Mouse (Mus musculus) hindbrain, embryonic 16.5 days (tissue): ENCODE results near the gene Tmc6. TPM values are rescaled to one million over a fixed set of nuclear protein-coding genes. Genes with fewer than 3 reads are reported as not detected.

ENCODE experiments used
- ATAC-seq: fragments of 200-750 bp; cut with Nextera tagmentation; 2 replicates; pipeline ENCODE4 v1.8.0; 2017; ENCODE audit warnings: moderate TSS enrichment, moderate library complexity
- H3K27ac ChIP-seq: fragments of 300-500 bp; sonication (generic); 2 replicates; pipeline ENCODE4 v1.5.1; 2014; ENCODE audit warnings: low read depth, mild to moderate bottlenecking, control low read depth, low read length, moderate library complexity
- H3K27me3 ChIP-seq: fragments of 300-500 bp; sonication (generic); replicated peaks from 2 replicates; pipeline ENCODE4 v1.6.1; 2014; ENCODE audit warnings: low read length; ENCODE audit not compliant: control insufficient read depth, insufficient read depth
- H3K36me3 ChIP-seq: fragments of 300-500 bp; sonication (generic); 2 replicates; pipeline ENCODE4 v1.6.1; 2014; ENCODE audit warnings: mild to moderate bottlenecking, low read length, moderate library complexity, mixed read lengths; ENCODE audit not compliant: control insufficient read depth, insufficient read depth
- H3K4me1 ChIP-seq: fragments of 300-500 bp; sonication (generic); 2 replicates; pipeline ENCODE4 v1.6.1; 2014; ENCODE audit warnings: low read depth, low read length; ENCODE audit not compliant: control insufficient read depth, insufficient read depth
- H3K4me2 ChIP-seq: fragments of 300-500 bp; sonication (generic); 2 replicates; pipeline ENCODE4 v1.6.1; 2014; ENCODE audit warnings: mild to moderate bottlenecking, low read length, control low read depth, moderate library complexity
- H3K4me3 ChIP-seq: fragments of 300-500 bp; sonication (generic); 2 replicates; pipeline ENCODE4 v1.5.1; 2014; ENCODE audit warnings: mild to moderate bottlenecking, low read length, control low read depth, moderate library complexity
- H3K9ac ChIP-seq: fragments of 300-500 bp; sonication (generic); 2 replicates; pipeline ENCODE4 v1.6.1; 2014; ENCODE audit warnings: low read depth, mild to moderate bottlenecking, control low read depth, low read length, moderate library complexity
- H3K9me3 ChIP-seq: fragments of 300-500 bp; sonication (generic); 2 replicates; pipeline ENCODE4 v1.6.1; 2014; ENCODE audit warnings: mild to moderate bottlenecking, low read length, moderate library complexity; ENCODE audit not compliant: control insufficient read depth
- whole genome bisulfite sequencing: fragments of 180-500 bp; shearing (Covaris S2); extraction: QIAGEN DNeasy Blood & Tissue Kit; methylation state at CpG from one replicate; pipeline ENCODE4 v1.1.7; 2014; 5-methylcytosine and 5-hydroxymethylcytosine counted together
- polyA plus RNA-seq: library from polyadenylated mRNA; unstranded; fragments of >200 nt; fragmentation: Nextera tagmentation; extraction: Ambion mirVana; gene quantifications from 2 replicates; pipeline ENCODE4 v1.2.1, GENCODE M21; 2015

Gene Tmc6
- polyA plus RNA-seq, 1 experiment from 2014 or later, result 6.4 TPM

DNA sequence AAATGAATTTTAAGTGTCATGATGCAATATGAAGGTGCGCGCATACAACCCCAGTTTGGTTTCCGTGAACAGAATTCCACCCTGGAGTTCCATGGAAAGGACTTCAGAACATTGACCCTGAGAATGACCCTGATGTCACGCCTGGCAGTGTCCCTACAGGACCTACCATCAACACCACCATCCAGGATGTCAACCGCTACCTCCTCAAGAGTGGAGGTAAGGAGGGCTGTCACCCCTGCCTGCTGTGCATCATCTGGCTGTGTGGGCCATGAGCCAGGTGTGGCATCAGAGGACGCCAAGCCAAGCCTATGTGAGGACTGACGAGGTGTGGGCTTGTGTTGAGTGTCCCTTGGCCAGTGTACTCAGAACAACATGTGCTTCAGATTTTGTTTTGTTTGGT is 26.1 kb downstream of the Tmc6 start:
- no peak overlapping the region for H3K9ac ChIP-seq

DNA sequence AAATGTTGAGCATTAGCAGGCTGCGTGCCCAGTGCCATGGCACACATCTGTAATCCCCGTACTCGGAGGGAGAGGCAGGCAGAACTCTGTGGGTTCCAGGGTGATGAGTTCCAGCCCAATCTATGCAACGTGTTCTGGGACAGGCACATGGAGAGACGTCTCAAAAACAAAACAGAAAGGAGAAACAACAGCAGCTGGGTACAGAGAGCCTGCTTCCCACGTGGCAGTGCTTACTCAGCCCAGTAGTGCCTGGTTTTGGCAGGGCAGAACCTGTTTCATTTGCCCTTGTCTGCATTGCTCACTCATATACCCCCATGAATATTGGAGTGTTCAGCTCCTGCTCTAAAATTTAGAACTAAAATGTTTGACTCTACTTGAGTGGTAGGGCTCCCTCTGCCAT is 30.5 kb downstream of the Tmc6 start:
- Histone ChIP-seq H3K4me3 (no peak overlapping the region), H3K27me3 (no peaks in the 10 kb centered on the region), H3K4me1 (no peaks in the 10 kb centered on the region), H3K36me3 (peaks cover 78% of the 10 kb centered on the region), H3K9ac (no peak overlapping the region), H3K9me3 (no peaks in the 10 kb centered on the region), H3K27ac (no peak overlapping the region), H3K4me2 (no peak overlapping the region)
- WGBS, result 88% methylated on average over 6 of the region's 6 CpGs
- ATAC-seq, result no peak

More for the DNA sequence above, 26.1 kb downstream of the Tmc6 start:
- no peak overlapping the region for H3K4me3 ChIP-seq
- WGBS, result 91% methylated on average over 7 of the region's 7 CpGs
- ATAC-seq, result no peak
- H3K4me2 ChIP-seq, result no peak overlapping the region
- H3K36me3 ChIP-seq, result peaks cover 81% of the 10 kb centered on the region
- no peaks in the 10 kb centered on the region for H3K27me3 ChIP-seq
- H3K27ac ChIP-seq, result no peak overlapping the region
- H3K9me3 ChIP-seq, result no peaks in the 10 kb centered on the region
- no peaks in the 10 kb centered on the region for H3K4me1 ChIP-seq

DNA sequence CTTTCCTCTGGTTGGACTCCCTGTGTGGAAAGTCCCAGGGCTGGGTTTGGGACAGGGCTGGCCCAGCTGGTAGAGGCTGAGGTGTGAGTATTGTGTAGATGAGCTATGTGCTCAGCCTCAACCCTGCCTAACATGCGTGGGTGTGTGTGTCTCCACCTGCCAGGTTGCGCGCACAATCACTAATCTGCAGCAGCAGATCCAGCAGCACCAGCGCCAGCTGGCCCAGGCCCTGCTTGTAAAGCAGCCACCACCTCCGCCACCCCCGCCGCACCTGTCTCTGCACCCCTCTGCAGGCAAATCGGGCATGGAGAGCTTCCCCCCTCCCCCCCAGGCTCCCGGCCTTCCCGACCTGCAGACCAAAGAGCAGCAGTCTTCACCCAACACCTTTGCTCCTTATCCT is 32.6 kb downstream of the Tmc6 start:
- no peak for ATAC-seq
- no peaks in the 10 kb centered on the region for H3K4me1 ChIP-seq
- H3K4me2 ChIP-seq, result no peak overlapping the region
- H3K27me3 ChIP-seq, result no peaks in the 10 kb centered on the region
- no peaks in the 10 kb centered on the region for H3K9me3 ChIP-seq
- no peak overlapping the region for H3K9ac ChIP-seq
- WGBS, result 91% methylated on average over 10 of the region's 10 CpGs
- peaks cover 64% of the 10 kb centered on the region for H3K36me3 ChIP-seq
- H3K4me3 ChIP-seq, result no peak overlapping the region
- H3K27ac ChIP-seq, result no peak overlapping the region

DNA sequence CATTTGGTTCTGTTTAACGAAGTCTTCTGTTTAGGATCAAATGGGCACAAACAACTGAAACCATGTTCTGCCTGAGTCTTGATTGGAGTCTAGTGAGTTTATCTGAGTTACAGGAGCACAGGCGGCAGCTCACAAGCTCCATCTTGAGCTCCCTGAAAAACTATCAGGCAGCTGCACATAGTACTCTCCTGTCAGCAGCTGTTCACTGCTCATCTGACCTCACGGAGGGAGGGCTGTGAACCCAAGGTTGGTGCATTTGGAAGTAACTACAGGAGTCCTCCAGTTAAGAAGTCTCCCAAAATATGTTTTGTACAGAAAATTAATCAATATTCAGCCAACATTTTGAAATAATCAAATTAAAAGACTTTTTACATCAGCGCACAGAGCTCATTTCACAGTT is 33.4 kb downstream of the Tmc6 start:
- H3K4me1 ChIP-seq, result no peaks in the 10 kb centered on the region
- WGBS, result 80% methylated on average over 4 of the region's 4 CpGs
- H3K9ac ChIP-seq, result no peak overlapping the region
- H3K4me3 ChIP-seq, result no peak overlapping the region
- no peak overlapping the region for H3K4me2 ChIP-seq
- no peaks in the 10 kb centered on the region for H3K27me3 ChIP-seq
- H3K9me3 ChIP-seq, result no peaks in the 10 kb centered on the region
- ATAC-seq, result no peak
- peaks cover 62% of the 10 kb centered on the region for H3K36me3 ChIP-seq
- H3K27ac ChIP-seq, result no peak overlapping the region

DNA sequence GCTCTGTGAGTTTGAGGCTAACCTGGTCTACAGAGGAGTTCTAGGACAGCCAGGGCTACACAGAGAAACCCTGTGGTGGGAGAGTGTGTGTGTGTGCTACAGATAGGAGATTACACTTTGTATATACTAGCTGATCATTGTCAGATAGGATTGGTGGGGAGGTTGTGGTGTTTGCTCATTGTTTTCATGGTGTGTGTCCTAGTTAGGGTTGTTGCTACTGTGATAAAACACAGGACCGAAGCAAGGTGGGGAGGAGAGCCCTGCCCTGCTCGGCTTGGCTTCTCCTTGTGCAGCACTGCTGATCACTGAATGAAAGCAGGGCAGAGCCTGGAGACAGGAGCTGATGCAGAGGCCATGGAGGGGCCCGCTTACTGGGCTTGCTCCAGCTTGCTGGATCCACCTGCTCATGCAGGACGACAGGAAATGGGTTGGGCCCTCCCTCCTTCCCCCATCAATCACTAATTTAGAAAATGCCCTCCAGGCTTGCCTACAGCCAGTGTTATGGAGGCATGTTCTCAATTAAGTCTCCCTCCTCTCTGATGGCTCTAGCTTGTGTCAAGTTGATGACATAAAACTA is 38.5 kb downstream of the Tmc6 start:
- Histone ChIP-seq H3K36me3 (peaks cover 62% of the 10 kb centered on the region), H3K9ac (no peak overlapping the region), H3K4me3 (no peak overlapping the region), H3K4me2 (no peak overlapping the region), H3K4me1 (no peaks in the 10 kb centered on the region), H3K27ac (no peak overlapping the region), H3K9me3 (no peaks in the 10 kb centered on the region), H3K27me3 (no peaks in the 10 kb centered on the region)
- WGBS, result 73% methylated on average over 4 of the region's 4 CpGs
- ATAC-seq, result no peak

DNA sequence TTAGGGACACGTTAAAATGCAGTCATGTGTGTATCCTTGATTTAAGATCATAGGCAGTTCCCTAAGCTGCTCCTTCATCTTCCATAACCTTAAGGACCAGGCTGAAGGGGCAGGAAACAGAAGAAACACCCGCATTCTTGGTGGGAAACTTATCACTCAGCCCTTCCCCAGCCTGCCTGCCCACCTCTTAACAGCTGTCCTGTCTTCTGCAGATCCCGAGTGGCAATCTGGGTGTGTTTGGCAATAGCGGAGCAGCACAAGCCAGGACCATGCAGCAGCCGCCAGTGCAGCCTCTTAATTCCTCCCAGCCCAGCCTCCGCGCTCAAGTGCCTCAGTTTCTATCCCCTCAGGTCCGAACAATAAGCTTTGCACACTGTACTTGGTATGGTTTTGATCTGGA is 39.3 kb downstream of the Tmc6 start:
- ATAC-seq, result no peak
- Histone ChIP-seq H3K4me3 (no peak overlapping the region), H3K36me3 (peaks cover 62% of the 10 kb centered on the region), H3K9ac (no peak overlapping the region), H3K27me3 (no peaks in the 10 kb centered on the region), H3K4me1 (no peaks in the 10 kb centered on the region), H3K9me3 (no peaks in the 10 kb centered on the region), H3K4me2 (no peak overlapping the region), H3K27ac (no peak overlapping the region)
- WGBS, result 91% methylated on average over 8 of the region's 8 CpGs

DNA sequence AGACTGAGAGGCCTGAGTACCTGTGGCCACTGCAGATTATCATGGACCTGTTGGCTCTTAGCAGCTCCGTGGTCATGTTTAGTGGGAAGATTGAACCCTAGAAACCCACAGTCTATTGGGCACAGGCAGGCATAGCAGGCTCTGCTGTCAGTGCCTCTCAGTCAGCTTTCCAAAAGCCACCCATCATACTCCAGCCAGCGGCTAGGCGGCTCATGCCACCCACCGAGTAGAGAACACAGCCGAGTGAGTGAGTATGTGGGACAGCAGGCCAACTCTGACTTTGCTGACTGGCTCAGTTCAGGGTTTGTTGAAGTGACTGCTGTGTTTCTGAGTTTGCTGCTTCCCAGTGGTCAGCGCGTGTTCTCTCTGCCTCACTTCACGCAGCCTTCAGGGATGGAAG is 39.8 kb downstream of the Tmc6 start:
- 88% methylated on average over 8 of the region's 8 CpGs for WGBS
- Histone ChIP-seq H3K27ac (no peak overlapping the region), H3K9ac (no peak overlapping the region), H3K4me2 (no peak overlapping the region), H3K36me3 (peaks cover 58% of the 10 kb centered on the region), H3K9me3 (no peaks in the 10 kb centered on the region), H3K4me1 (no peaks in the 10 kb centered on the region), H3K4me3 (no peak overlapping the region), H3K27me3 (no peaks in the 10 kb centered on the region)
- no peak for ATAC-seq

DNA sequence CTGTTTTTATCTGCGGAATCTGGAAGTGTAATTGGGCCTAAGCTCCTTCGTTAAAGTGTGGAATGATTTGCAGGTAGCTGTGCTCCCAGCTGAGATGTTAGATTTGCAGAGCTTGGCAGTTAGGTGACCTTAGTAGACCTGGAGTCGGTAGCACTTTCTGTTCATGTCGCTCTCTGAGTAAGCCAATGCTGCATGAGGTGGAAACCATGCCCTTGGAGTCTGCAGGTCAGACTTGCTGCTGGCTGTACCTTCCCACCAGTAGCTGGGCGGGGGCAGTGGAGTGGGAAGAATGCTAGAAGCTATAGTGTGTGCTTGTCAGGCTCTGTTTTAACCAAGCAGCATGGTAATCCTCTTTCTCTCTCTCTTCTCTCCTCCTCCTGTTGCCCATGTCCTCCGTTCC is 40.9 kb downstream of the Tmc6 start:
- no peak overlapping the region for H3K4me3 ChIP-seq
- H3K9ac ChIP-seq, result no peak overlapping the region
- 94% methylated on average over 6 of the region's 6 CpGs for WGBS
- ATAC-seq, result no peak
- no peak overlapping the region for H3K4me2 ChIP-seq
- H3K27me3 ChIP-seq, result no peaks in the 10 kb centered on the region
- no peak overlapping the region for H3K27ac ChIP-seq
- no peaks in the 10 kb centered on the region for H3K4me1 ChIP-seq
- peaks cover 57% of the 10 kb centered on the region for H3K36me3 ChIP-seq
- no peaks in the 10 kb centered on the region for H3K9me3 ChIP-seq

DNA sequence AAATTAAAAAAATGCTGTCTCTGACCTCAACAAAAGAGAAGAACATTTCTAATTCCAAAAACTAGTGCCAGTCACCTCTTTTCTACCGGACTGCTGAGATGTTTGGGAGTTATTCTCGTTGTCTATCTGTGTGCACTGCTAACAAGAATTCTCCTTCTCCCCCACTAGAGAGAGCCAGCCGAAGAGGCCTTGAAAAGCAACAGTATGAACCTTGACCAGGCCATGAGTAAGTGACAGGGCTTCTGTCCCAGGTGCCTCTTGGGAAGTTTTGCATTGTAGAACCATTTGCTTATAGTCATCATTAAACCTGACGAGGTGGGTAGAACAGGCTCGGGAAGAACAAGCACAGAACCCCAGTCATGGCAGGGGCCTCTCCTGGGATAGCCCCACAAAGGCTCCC is 43.9 kb downstream of the Tmc6 start:
- WGBS, result 90% methylated on average over 5 of the region's 5 CpGs
- Histone ChIP-seq H3K4me3 (no peak overlapping the region), H3K4me1 (no peaks in the 10 kb centered on the region), H3K9ac (no peak overlapping the region), H3K4me2 (no peak overlapping the region), H3K9me3 (no peaks in the 10 kb centered on the region), H3K27me3 (no peaks in the 10 kb centered on the region), H3K27ac (no peak overlapping the region), H3K36me3 (peaks cover 51% of the 10 kb centered on the region)
- no peak for ATAC-seq
